Mouse (Mus musculus) thymus, postnatal 36 days (tissue): ENCODE results near the gene Psmd11.

Experiments used
- DNase-seq, 2 experiments: peaks; one replicate each; pipeline ENCODE4 v3.0.0; 2022; ENCODE audit warnings: mixed read lengths in 2 of 2

The Psmd11 gene

GRCm38 (mm10) chr11:80507791-80508190, 79.4 kb downstream of the Psmd11 start:
- DNase-seq = peak in 1 of 2 experiments; percentile 33

- peak; percentile 78 to 80 for DNase-seq
Measured at GRCm38 (mm10) chr11:80508361-80509175, 80.2 kb downstream of the Psmd11 start.

- no peak for DNase-seq
Measured at GRCm38 (mm10) chr11:80509176-80509506, 80.7 kb downstream of the Psmd11 start.

- peak in 1 of 2 experiments; percentile 61 for DNase-seq
Measured at GRCm38 (mm10) chr11:80510124-80510523, 81.7 kb downstream of the Psmd11 start.

GRCm38 (mm10) chr11:80512313-80513056, 84.1 kb downstream of the Psmd11 start:
- DNase-seq = peak; percentile 54 to 73

- peak in 1 of 2 experiments; percentile 25 for DNase-seq
Measured at GRCm38 (mm10) chr11:80513796-80514195, 85.4 kb downstream of the Psmd11 start.

- DNase-seq = no peak
Measured at GRCm38 (mm10) chr11:80515346-80515745, 86.9 kb downstream of the Psmd11 start.

- no peak for DNase-seq
Measured at GRCm38 (mm10) chr11:80515895-80516294, 87.5 kb downstream of the Psmd11 start.

- no peak for DNase-seq
Measured at GRCm38 (mm10) chr11:80518421-80519367, 90.3 kb downstream of the Psmd11 start.

- no peak for DNase-seq
Measured at GRCm38 (mm10) chr11:80521148-80521547, 92.7 kb downstream of the Psmd11 start.
